Mouse (Mus musculus) cerebellum, adult 2 months (tissue): ENCODE data around the gene Usp54.

ENCODE experiments used
- CTCF ChIP-seq: fragments of 200-500 bp; IDR thresholded peaks from 2 replicates; pipeline ENCODE4 v1.5.1; 2011; ENCODE audit warnings: low read depth, mild to moderate bottlenecking, control low read depth, low read length, moderate library complexity, borderline replicate concordance; ENCODE audit not compliant: insufficient read depth
- POLR2A ChIP-seq: fragments of 200-500 bp; IDR thresholded peaks from 2 replicates; pipeline ENCODE4 v1.6.1; 2011; ENCODE audit warnings: low read length, control low read depth, borderline replicate concordance; ENCODE audit not compliant: insufficient read depth

DNA sequence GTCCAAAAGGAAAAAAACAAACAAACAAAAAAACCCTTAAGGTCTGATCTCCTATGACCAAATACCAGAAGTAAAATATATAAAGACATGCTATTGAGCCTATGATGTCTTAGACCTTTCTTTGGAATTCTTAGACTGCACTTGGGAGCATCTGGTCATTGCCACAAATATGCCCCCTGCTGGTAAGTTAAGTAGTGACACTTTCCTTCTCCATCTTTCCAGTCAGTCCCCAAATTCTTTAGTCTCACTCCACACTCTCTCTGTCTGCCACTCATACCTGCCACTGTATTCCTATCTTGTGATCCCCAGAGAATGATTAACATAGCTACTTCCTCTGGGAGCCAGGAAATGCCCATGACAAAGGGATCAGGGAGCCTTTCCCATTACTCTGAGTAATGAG is 17.5 kb upstream of the Usp54 start:
- TF ChIP-seq POLR2A (no peak), CTCF (peak; percentile 16; the same call in 1 of the 2 replicates)
